Mouse (Mus musculus) gastrocnemius, postnatal 10 days (tissue): ENCODE results near the gene Zfp142. TPM values are rescaled to one million over a fixed set of nuclear protein-coding genes. Genes with fewer than 3 reads are reported as not detected.
A peak's percentile ranks its signal among the peaks of the same experiment; 100 is the strongest.

Experiments
- DNase-seq: peaks from one replicate; pipeline ENCODE4 v3.0.0; 2021; ENCODE audit warnings: mixed read lengths
- long read RNA-seq, 2 experiments: library from polyadenylated mRNA; stranded (forward); transcript quantifications; one replicate each; pipeline ENCODE4 v2.0.0; 2021
- total RNA-seq, 2 experiments: library from RNA; stranded (reverse); gene quantifications; 2 replicates each; pipeline ENCODE4 v1.2.3; 2021

Gene Zfp142
- total RNA-seq: 10 to 100 TPM in 1 of 2 experiments, 1 to 10 TPM in 1; 7.1 to 11.2 TPM
- long read RNA-seq, experiment 1, full-length matches to known transcripts: 2 of 7 reads
- long read RNA-seq, experiment 1, partial matches to known transcripts: 4 of 7 reads
- long read RNA-seq, experiment 1, other reads (novel, unspliced or antisense): 1 of 7 reads
- long read RNA-seq, experiment 2, partial matches to known transcripts: 4 of 8 reads
- long read RNA-seq, experiment 2, other reads (novel, unspliced or antisense): 4 of 8 reads

- peak; percentile 95 for DNase-seq
Measured at GRCm38 (mm10) chr1:74587773-74588445, at the start of gene Zfp142, which contains the start of gene Bcs1l. Zfp142 (minus strand) TSS chr1:74588246. Bcs1l (plus strand) TSS chr1:74588289.

- DNase-seq: no peak
Measured at GRCm38 (mm10) chr1:74632734-74633133, 44.7 kb upstream of the Zfp142 start.

GRCm38 (mm10) chr1:74628001-74628400, 40.0 kb upstream of the Zfp142 start:
- DNase-seq: no peak

GRCm38 (mm10) chr1:74626076-74626475, 38.0 kb upstream of the Zfp142 start:
- no peak for DNase-seq

GRCm38 (mm10) chr1:74624183-74624582, 36.1 kb upstream of the Zfp142 start:
- no peak for DNase-seq

- DNase-seq: peak; percentile 78
Measured at GRCm38 (mm10) chr1:74601267-74601962, 13.4 kb upstream of the Zfp142 start, which contains the start of the genes Rnf25 and Stk36. Rnf25 (minus strand) TSS chr1:74601397. Stk36 (plus strand) TSS chr1:74601445.

- DNase-seq: no peak
Measured at GRCm38 (mm10) chr1:74600501-74601266, 12.6 kb upstream of the Zfp142 start.

GRCm38 (mm10) chr1:74594434-74594833, 6.4 kb upstream of the Zfp142 start:
- no peak for DNase-seq

GRCm38 (mm10) chr1:74587233-74587772, 743 bp downstream of the Zfp142 start:
- no peak for DNase-seq

- no peak for DNase-seq
Measured at GRCm38 (mm10) chr1:74584616-74585398, 3.2 kb downstream of the Zfp142 start.

GRCm38 (mm10) chr1:74582621-74583020, 5.4 kb downstream of the Zfp142 start:
- DNase-seq: no peak

GRCm38 (mm10) chr1:74569739-74570719, 18.0 kb downstream of the Zfp142 start:
- no peak for DNase-seq

- DNase-seq: no peak
Measured at GRCm38 (mm10) chr1:74565834-74566233, 22.2 kb downstream of the Zfp142 start.

GRCm38 (mm10) chr1:74559061-74559460, 29.0 kb downstream of the Zfp142 start:
- DNase-seq: no peak

GRCm38 (mm10) chr1:74544184-74544583, 43.9 kb downstream of the Zfp142 start, which contains the start of gene Usp37:
Usp37 (minus strand) TSS chr1:74544284.
- no peak for DNase-seq

GRCm38 (mm10) chr1:74542451-74542961, 45.5 kb downstream of the Zfp142 start, which contains the start of gene Plcd4:
Plcd4 (plus strand) TSS chr1:74542888.
- DNase-seq: peak; percentile 16

- DNase-seq: peak; percentile 42
Measured at GRCm38 (mm10) chr1:74538650-74539049, 49.4 kb downstream of the Zfp142 start.

GRCm38 (mm10) chr1:74528589-74528988, 59.5 kb downstream of the Zfp142 start:
- no peak for DNase-seq

- no peak for DNase-seq
Measured at GRCm38 (mm10) chr1:74524746-74525145, 63.3 kb downstream of the Zfp142 start.
